Mouse (Mus musculus): ENCODE results near the gene Dmap1.

- no peak for TF ChIP-seq CTCF (IDR thresholded peaks at IDR 0.05)
- TF ChIP-seq EP300 (IDR thresholded peaks at IDR 0.05) = no peak
These were observed 35.6 kb downstream of the Dmap1 start for GRCm38 (mm10) chr4:117646496-117646895.
